10 mouse cellular contexts compared by ENCODE assay signal in the genomic region with DNA sequence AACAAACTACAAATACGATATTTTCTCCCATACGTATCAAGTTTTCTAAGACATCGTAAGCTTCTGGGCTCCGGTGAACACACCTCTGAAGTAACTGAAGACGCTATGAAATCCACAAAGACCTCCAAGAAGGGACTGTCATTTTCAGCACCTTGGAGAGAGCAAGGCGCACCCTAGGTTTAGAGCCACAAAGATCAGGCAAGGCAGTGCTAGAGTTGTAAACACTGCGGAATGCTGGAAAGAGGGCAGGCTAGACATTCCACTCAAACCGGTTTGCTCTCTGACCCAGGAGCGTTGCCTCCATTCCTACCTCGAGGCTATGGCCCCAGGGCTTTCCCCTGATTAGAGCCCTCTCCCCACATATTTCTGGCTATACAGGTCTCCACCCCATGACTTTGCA. TPM values are rescaled to one million over a fixed set of nuclear protein-coding genes. Genes with fewer than 3 reads are reported as not detected.
A peak's percentile ranks its signal among the peaks of the same experiment; 100 is the strongest.
DNase-seq lines count a peak whose midpoint lies in the region; ATAC-seq lines count a peak whose summit lies in the region.
"Had no signal": no experiment of that assay in that cellular context is flagged by ENCODE, and none has a peak within 500 bp of the region (broad histone marks: within the 10 kb centered on the region; RNA-seq: fewer than 3 reads in every experiment).

No protein-coding gene starts in this region.

- no peak overlapping the region for H3K4me3 ChIP-seq in forebrain, embryonic 11.5 days (ENCODE audit: low read depth, low read length)
- no peak overlapping the region for H3K4me3 ChIP-seq in forebrain, embryonic 16.5 days (replicated peaks; ENCODE audit: low read length)
- H3K4me3 ChIP-seq: heart, embryonic 15.5 days had no signal

- no peaks in the 10 kb centered on the region for H3K9me3 ChIP-seq in forebrain, embryonic 11.5 days (ENCODE audit: control insufficient read depth, low read length)
- no peaks in the 10 kb centered on the region for H3K9me3 ChIP-seq in forebrain, embryonic 16.5 days (ENCODE audit: control insufficient read depth, low read length)
- H3K9me3 ChIP-seq: heart, embryonic 15.5 days had no signal

- WGBS in forebrain, embryonic 11.5 days: 38% methylated on average over 10 of the region's 10 CpGs
- WGBS in forebrain, embryonic 16.5 days: 40% methylated on average over 10 of the region's 10 CpGs

- H3K36me3 ChIP-seq in forebrain, embryonic 11.5 days (ENCODE audit: control insufficient read depth, insufficient read depth, low read length): no peaks in the 10 kb centered on the region
- no peaks in the 10 kb centered on the region for H3K36me3 ChIP-seq in forebrain, embryonic 16.5 days (ENCODE audit: control insufficient read depth, insufficient read depth)
- H3K36me3 ChIP-seq: heart, embryonic 15.5 days had no signal

- H3K27me3 ChIP-seq in forebrain, embryonic 11.5 days (ENCODE audit: control insufficient read depth, insufficient read depth, low read length): no peaks in the 10 kb centered on the region
- no peaks in the 10 kb centered on the region for H3K27me3 ChIP-seq in forebrain, embryonic 16.5 days (replicated peaks; ENCODE audit: control insufficient read depth, insufficient read depth, low read length)
- H3K27me3 ChIP-seq: heart, embryonic 15.5 days had no signal

- peak; percentile 60 for DNase-seq in forebrain, embryonic 11.5 days (ENCODE audit: low spot score)
- peak; percentile 3 for DNase-seq in thymus, postnatal 14 days
- DNase-seq in thymus, postnatal 25 days: no peak
- peak; percentile 7 to 55 for DNase-seq in kidney, postnatal 36 days
- DNase-seq in yolk sac, embryonic 10.5 days (ENCODE audit: low spot score): peak; percentile 83
- no peak for DNase-seq in urinary bladder, postnatal 36 days (ENCODE audit: low spot score in 2 of 2)
- DNase-seq in right cerebral cortex, postnatal 4 days: no peak
- DNase-seq: cerebellum, adult 9-11 months had no signal

- no peak for ATAC-seq in forebrain, embryonic 11.5 days (replicated peaks; ENCODE audit: low FRiP score)
- ATAC-seq in forebrain, embryonic 16.5 days: no peak

- H3K4me1 ChIP-seq in forebrain, embryonic 11.5 days (replicated peaks; ENCODE audit: control insufficient read depth, insufficient read depth, low read length): no peaks in the 10 kb centered on the region
- H3K4me1 ChIP-seq in forebrain, embryonic 16.5 days (replicated peaks; ENCODE audit: control insufficient read depth, insufficient read depth, low read length): no peaks in the 10 kb centered on the region
- H3K4me1 ChIP-seq: heart, embryonic 15.5 days had no signal

- H3K27ac ChIP-seq in forebrain, embryonic 11.5 days (ENCODE audit: low read depth, low read length): no peak overlapping the region
- no peak overlapping the region for H3K27ac ChIP-seq in forebrain, embryonic 16.5 days (ENCODE audit: low read length)
- H3K27ac ChIP-seq: heart, embryonic 15.5 days had no signal

- no peak overlapping the region for H3K4me2 ChIP-seq in forebrain, embryonic 11.5 days (ENCODE audit: low read depth, low read length, severe bottlenecking)
- H3K4me2 ChIP-seq in forebrain, embryonic 16.5 days (ENCODE audit: low read length): no peak overlapping the region
- H3K4me2 ChIP-seq: heart, embryonic 15.5 days had no signal

- no peak overlapping the region for H3K9ac ChIP-seq in forebrain, embryonic 11.5 days (ENCODE audit: low read length)
- no peak overlapping the region for H3K9ac ChIP-seq in forebrain, embryonic 16.5 days (replicated peaks; ENCODE audit: low read depth, low read length)
- H3K9ac ChIP-seq: heart, embryonic 15.5 days had no signal

RNA-seq across cellular contexts. Expression of gene Fam78b, which starts 36.7 kb away (rescaled TPM):
- polyA plus RNA-seq in forebrain, embryonic 11.5 days (2014; fragmentation: Nextera tagmentation; extraction: Ambion mirVana): 4.5 and 6.3 TPM in 2 replicates
- 6.7 and 6.9 TPM in 2 replicates for polyA plus RNA-seq in forebrain, embryonic 16.5 days (2015; fragmentation: Nextera tagmentation; extraction: Ambion mirVana)

Comparison
In these comparisons a context has a peak if more than half of its experiments do, and no peak if none do; other contexts are left out.
1. DNase-seq: peak in forebrain, embryonic 11.5 days (single experiment), thymus, postnatal 14 days (single experiment), kidney, postnatal 36 days (2 of 2) and yolk sac, embryonic 10.5 days (single experiment); none in thymus, postnatal 25 days (single experiment), urinary bladder, postnatal 36 days (0 of 2) and right cerebral cortex, postnatal 4 days (single experiment).